Comparison of ENCODE assay signal across 18 mouse cellular contexts in genomic region chr19:60994214-60994613, GRCm38 (mm10).
DNase-seq lines count a peak whose midpoint lies in the region; ATAC-seq and TF ChIP-seq lines count a peak whose summit lies in the region.
"Had no signal": no experiment of that assay in that cellular context is flagged by ENCODE, and none has a peak within 500 bp of the region (broad histone marks: within the 10 kb centered on the region; RNA-seq: fewer than 3 reads in every experiment).

No protein-coding gene starts in this region.

- no peak for TF ChIP-seq CTCF in MEL (IDR thresholded peaks at IDR 0.05 in 2 of 3, conservative IDR thresholded peaks at IDR 0.05 in 1 of 3; ENCODE audit: control insufficient read depth in 1 of 3, insufficient read depth in 1 of 3, low read depth in 2 of 3, low read length in 3 of 3, poor library complexity in 1 of 3, severe bottlenecking in 1 of 3)

- no peak overlapping the region for H3K27ac ChIP-seq in MEL (ENCODE audit: control insufficient read depth, low read depth, low read length)
- peak overlapping the region; percentile 25; the same call in 1 of the 2 replicates for H3K27ac ChIP-seq in heart, embryonic 13.5 days (replicated peaks)
- no peak overlapping the region for H3K27ac ChIP-seq in liver, embryonic 13.5 days
- H3K27ac ChIP-seq in hindbrain, embryonic 14.5 days, result no peak overlapping the region
- H3K27ac ChIP-seq: embryonic facial prominence, embryonic 12.5 days; hindbrain, embryonic 13.5 days had no signal

- peaks cover 2 to 6% of the 10 kb centered on the region in 2 experiments; a peak in 3 of 4 replicates for H3K4me1 ChIP-seq in MEL (ENCODE audit: control insufficient read depth in 1 of 2, insufficient read depth in 2 of 2, low read length in 2 of 2)
- peaks cover 35% of the 10 kb centered on the region for H3K4me1 ChIP-seq in heart, embryonic 13.5 days
- H3K4me1 ChIP-seq in liver, embryonic 13.5 days (replicated peaks), result peaks cover 16% of the 10 kb centered on the region
- no peaks in the 10 kb centered on the region for H3K4me1 ChIP-seq in hindbrain, embryonic 14.5 days (replicated peaks; ENCODE audit: control insufficient read depth, insufficient read depth, low read length)
- H3K4me1 ChIP-seq: embryonic facial prominence, embryonic 12.5 days had no signal

- H3K4me2 ChIP-seq in heart, embryonic 13.5 days, result no peak overlapping the region
- no peak overlapping the region for H3K4me2 ChIP-seq in liver, embryonic 13.5 days
- no peak overlapping the region for H3K4me2 ChIP-seq in hindbrain, embryonic 14.5 days (replicated peaks)
- H3K4me2 ChIP-seq: embryonic facial prominence, embryonic 12.5 days; hindbrain, embryonic 13.5 days had no signal

- H3K9me3 ChIP-seq in MEL (replicated peaks; ENCODE audit: insufficient read depth, low read length), result no peaks in the 10 kb centered on the region
- H3K9me3 ChIP-seq in heart, embryonic 13.5 days, result no peaks in the 10 kb centered on the region
- no peaks in the 10 kb centered on the region for H3K9me3 ChIP-seq in liver, embryonic 13.5 days (replicated peaks)
- H3K9me3 ChIP-seq in hindbrain, embryonic 14.5 days (ENCODE audit: control insufficient read depth, low read length), result no peaks in the 10 kb centered on the region
- H3K9me3 ChIP-seq: embryonic facial prominence, embryonic 12.5 days; hindbrain, embryonic 13.5 days had no signal

- H3K36me3 ChIP-seq in MEL (ENCODE audit: control insufficient read depth in 1 of 2, insufficient read depth in 2 of 2, low read length in 2 of 2), result peaks cover 0 to 6% of the 10 kb centered on the region in 2 experiments; a peak in 2 of 4 replicates
- H3K36me3 ChIP-seq in heart, embryonic 13.5 days, result peaks cover 5% of the 10 kb centered on the region
- no peaks in the 10 kb centered on the region for H3K36me3 ChIP-seq in liver, embryonic 13.5 days
- H3K36me3 ChIP-seq in hindbrain, embryonic 14.5 days (replicated peaks; ENCODE audit: control insufficient read depth, insufficient read depth), result no peaks in the 10 kb centered on the region
- H3K36me3 ChIP-seq: embryonic facial prominence, embryonic 12.5 days; hindbrain, embryonic 13.5 days had no signal

- DNase-seq in adrenal gland, adult 8-10 months, result peak; percentile 53
- no peak for DNase-seq in adrenal gland, postnatal 4 days (ENCODE audit: low spot score in 2 of 2)
- peak; percentile 59 for DNase-seq in MEL (ENCODE audit: low read depth, low spot score)
- peak; percentile 18 for DNase-seq in liver, embryonic 13.5 days
- no peak for DNase-seq in lung, postnatal 10 days
- no peak for DNase-seq in right cerebral cortex, postnatal 4 days
- no peak for DNase-seq in hindbrain, embryonic 14.5 days (ENCODE audit: low spot score)
- DNase-seq: cerebellum, postnatal 36 days; gastrocnemius, postnatal 14 days; kidney, adult 11 months; kidney, postnatal 25 days; layer of hippocampus, adult 9-11 months; lung, postnatal 36 days; midbrain, embryonic 14.5 days; right cerebral cortex, postnatal 25 days had no signal

- peak; percentile 75 to 84 for TF ChIP-seq EP300 in MEL (IDR thresholded peaks at IDR 0.05; ENCODE audit: low read depth in 1 of 2, low read length in 2 of 2)

- H3K79me2 ChIP-seq in MEL (ENCODE audit: control insufficient read depth, insufficient read depth, low read length, poor library complexity), result no peaks in the 10 kb centered on the region

- ATAC-seq in heart, embryonic 13.5 days (ENCODE audit: extremely low read depth, insufficient number of reproducible peaks, low FRiP score, low TSS enrichment), result no peak
- peak; percentile 86 for ATAC-seq in liver, embryonic 13.5 days (ENCODE audit: low read depth)
- no peak for ATAC-seq in hindbrain, embryonic 14.5 days (ENCODE audit: low FRiP score)

- no peak for TF ChIP-seq RAD21 in MEL (IDR thresholded peaks at IDR 0.05; ENCODE audit: low read depth, low read length)

- no peak for TF ChIP-seq POLR2A in MEL (IDR thresholded peaks at IDR 0.05; ENCODE audit: control insufficient read depth in 1 of 2, insufficient read depth in 1 of 2, low read depth in 1 of 2, low read length in 2 of 2, poor library complexity in 1 of 2)

- no peaks in the 10 kb centered on the region for H3K27me3 ChIP-seq in MEL (ENCODE audit: control insufficient read depth in 1 of 2, insufficient read depth in 2 of 2, low read length in 2 of 2)
- no peaks in the 10 kb centered on the region for H3K27me3 ChIP-seq in heart, embryonic 13.5 days (replicated peaks)
- no peaks in the 10 kb centered on the region for H3K27me3 ChIP-seq in liver, embryonic 13.5 days
- H3K27me3 ChIP-seq in hindbrain, embryonic 14.5 days (ENCODE audit: control insufficient read depth, insufficient read depth, low read length), result no peaks in the 10 kb centered on the region
- H3K27me3 ChIP-seq: embryonic facial prominence, embryonic 12.5 days; hindbrain, embryonic 13.5 days had no signal

- no peak overlapping the region for H3K9ac ChIP-seq in MEL (ENCODE audit: control insufficient read depth, low read depth, low read length, poor library complexity, severe bottlenecking)
- H3K9ac ChIP-seq in heart, embryonic 13.5 days, result no peak overlapping the region
- no peak overlapping the region for H3K9ac ChIP-seq in liver, embryonic 13.5 days
- H3K9ac ChIP-seq in hindbrain, embryonic 14.5 days, result no peak overlapping the region
- H3K9ac ChIP-seq: embryonic facial prominence, embryonic 12.5 days; hindbrain, embryonic 13.5 days had no signal

- H3K4me3 ChIP-seq in MEL (ENCODE audit: control insufficient read depth in 1 of 2, insufficient read depth in 1 of 2, low read depth in 2 of 2, low read length in 2 of 2), result no peak overlapping the region
- no peak overlapping the region for H3K4me3 ChIP-seq in heart, embryonic 13.5 days
- H3K4me3 ChIP-seq in liver, embryonic 13.5 days (replicated peaks), result no peak overlapping the region
- no peak overlapping the region for H3K4me3 ChIP-seq in hindbrain, embryonic 14.5 days (replicated peaks; ENCODE audit: low read length)
- H3K4me3 ChIP-seq: embryonic facial prominence, embryonic 12.5 days; hindbrain, embryonic 13.5 days had no signal

- 28% methylated on average over 3 of the region's 3 CpGs for WGBS in heart, embryonic 13.5 days
- 30% methylated on average over 3 of the region's 3 CpGs for WGBS in liver, embryonic 13.5 days (ENCODE audit: insufficient replicate concordance)
- WGBS in hindbrain, embryonic 14.5 days, result 66% methylated on average over 3 of the region's 3 CpGs

TF ChIP-seq in MEL, 35 proteins besides CTCF, POLR2A, EP300 and RAD21:
- no peak for TF ChIP-seq USF2 (IDR thresholded peaks at IDR 0.05; ENCODE audit: borderline replicate concordance in 1 of 2, insufficient read depth in 1 of 2, low read depth in 1 of 2, low read length in 2 of 2)
- TF ChIP-seq GATA1 (IDR thresholded peaks at IDR 0.05; ENCODE audit: low read depth, low read length), result peak; percentile 78
- no peak for TF ChIP-seq POLR2AphosphoS2 (IDR thresholded peaks at IDR 0.05; ENCODE audit: low read length)
- no peak for TF ChIP-seq CHD2 (IDR thresholded peaks at IDR 0.05; ENCODE audit: low read length)
- TF ChIP-seq ELF1 (IDR thresholded peaks at IDR 0.05; ENCODE audit: low read depth, low read length), result no peak
- no peak for TF ChIP-seq HCFC1 (IDR thresholded peaks at IDR 0.05; ENCODE audit: low read depth, low read length)
- TF ChIP-seq UBTF (IDR thresholded peaks at IDR 0.05; ENCODE audit: borderline replicate concordance, insufficient read depth, low read depth, low read length), result no peak
- no peak for TF ChIP-seq NRF1 (IDR thresholded peaks at IDR 0.05; ENCODE audit: insufficient read depth, low read depth, low read length, poor library complexity, severe bottlenecking)
- no peak for TF ChIP-seq GABPA (IDR thresholded peaks at IDR 0.05; ENCODE audit: low read depth, low read length)
- TF ChIP-seq MEF2A (IDR thresholded peaks at IDR 0.05; ENCODE audit: extremely low read depth, insufficient replicate concordance, low read depth, low read length, poor library complexity, severe bottlenecking), result peak; percentile 21; the same call in 1 of the 2 replicates
- TF ChIP-seq RCOR1 (IDR thresholded peaks at IDR 0.05; ENCODE audit: low read depth, low read length), result 0 out of 2 replicates have a peak, but pooled peaks have one; percentile 49
- peak; percentile 89 for TF ChIP-seq TCF12 (IDR thresholded peaks at IDR 0.05; ENCODE audit: low read depth, low read length)
- peak; percentile 7; the same call in 1 of the 2 replicates for TF ChIP-seq ZNF384 (IDR thresholded peaks at IDR 0.05; ENCODE audit: low read depth, low read length)
- peak; percentile 90 for TF ChIP-seq ETS1 (IDR thresholded peaks at IDR 0.05; ENCODE audit: low read depth, low read length)
- TF ChIP-seq USF1 (IDR thresholded peaks at IDR 0.05; ENCODE audit: low read depth, low read length), result peak; percentile 61; the same call in 1 of the 2 replicates
- TF ChIP-seq SIN3A (IDR thresholded peaks at IDR 0.05; ENCODE audit: low read length), result 0 out of 2 replicates have a peak, but pooled peaks have one; percentile 34
- no peak for TF ChIP-seq NELFE (IDR thresholded peaks at IDR 0.05; ENCODE audit: low read depth, low read length)
- peak; percentile 69 for TF ChIP-seq TAL1 (IDR thresholded peaks at IDR 0.05; ENCODE audit: low read length)
TF ChIP-seq in MEL: peak in this region for 9.

Comparison
In these comparisons a context has a peak if more than half of its experiments do, and no peak if none do; other contexts are left out.
1. DNase-seq: peak in adrenal gland, adult 8-10 months (single experiment), MEL (single experiment) and liver, embryonic 13.5 days (single experiment); none in adrenal gland, postnatal 4 days (0 of 2), lung, postnatal 10 days (single experiment), right cerebral cortex, postnatal 4 days (single experiment) and hindbrain, embryonic 14.5 days (single experiment).